Mouse (Mus musculus): ENCODE data around the gene Nptn. TPM values are rescaled to one million over a fixed set of nuclear protein-coding genes. Genes with fewer than 3 reads are reported as not detected.
"Not testable (repeated sequence)": the region's sequence is repeated elsewhere in the genome, so short reads cannot be mapped to it uniquely, and the experiment has no call there.

Nptn gene
- total RNA-seq, 1 experiment from 2014 or later, result 177 TPM

DNA sequence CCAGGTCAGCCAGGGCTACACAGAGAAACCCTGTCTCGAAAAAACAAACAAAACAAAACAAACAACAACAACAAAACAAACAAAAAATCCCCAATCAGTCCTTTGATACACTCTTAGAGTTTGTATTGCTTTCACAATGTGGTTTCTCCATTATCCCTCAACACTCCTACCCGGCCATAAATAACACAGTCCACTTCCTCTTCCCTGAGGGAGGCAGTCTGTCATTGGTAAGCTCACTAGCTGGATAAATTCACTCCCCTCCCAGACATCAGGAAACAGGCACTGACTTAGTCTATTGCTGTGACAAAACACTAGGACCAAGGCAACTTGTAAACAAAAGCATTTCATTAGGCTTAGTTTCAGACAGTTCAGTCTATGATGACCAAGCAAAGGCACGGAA lies 21.8 kb upstream of the Nptn start:
- no peak for DNase-seq

DNA sequence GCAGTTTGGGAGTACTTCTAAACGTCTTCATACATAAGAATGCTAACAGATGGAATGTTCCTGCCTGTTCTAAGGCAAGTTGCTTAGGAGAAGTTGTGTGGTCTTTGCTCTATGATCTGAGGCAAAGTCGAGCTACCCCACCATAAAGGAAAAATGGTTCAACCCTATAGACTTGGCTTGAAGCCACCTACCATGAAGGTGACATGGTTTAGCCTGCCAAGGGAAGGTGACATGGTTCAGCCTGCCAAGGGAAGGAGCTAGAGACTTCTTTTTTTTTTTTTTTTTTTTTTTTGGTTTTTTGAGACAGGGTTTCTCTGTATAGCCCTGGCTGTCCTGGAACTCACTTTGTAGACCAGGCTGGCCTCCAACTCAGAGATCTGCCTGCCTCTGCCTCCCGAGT lies 16.1 kb upstream of the Nptn start:
- DNase-seq, result not testable (repeated sequence)

DNA sequence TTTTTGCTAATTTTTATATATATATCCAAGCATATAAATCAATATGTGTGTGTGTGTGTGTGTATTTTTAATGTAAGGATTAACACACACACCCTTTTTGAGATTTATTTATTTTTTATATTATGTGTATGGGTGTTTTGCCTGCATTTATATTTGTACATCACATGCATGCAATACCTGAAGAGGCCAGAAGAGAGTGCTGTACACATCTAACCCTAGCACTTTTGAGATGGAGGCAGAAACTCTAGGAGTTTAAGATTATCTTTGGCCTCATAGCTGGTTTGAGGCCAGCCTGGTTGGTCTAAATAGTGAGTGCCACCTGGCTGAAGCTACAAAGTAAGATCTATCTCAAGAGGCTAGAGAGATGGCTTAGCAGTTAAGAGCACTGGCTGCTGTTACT lies 14.4 kb upstream of the Nptn start:
- no peak for DNase-seq

DNA sequence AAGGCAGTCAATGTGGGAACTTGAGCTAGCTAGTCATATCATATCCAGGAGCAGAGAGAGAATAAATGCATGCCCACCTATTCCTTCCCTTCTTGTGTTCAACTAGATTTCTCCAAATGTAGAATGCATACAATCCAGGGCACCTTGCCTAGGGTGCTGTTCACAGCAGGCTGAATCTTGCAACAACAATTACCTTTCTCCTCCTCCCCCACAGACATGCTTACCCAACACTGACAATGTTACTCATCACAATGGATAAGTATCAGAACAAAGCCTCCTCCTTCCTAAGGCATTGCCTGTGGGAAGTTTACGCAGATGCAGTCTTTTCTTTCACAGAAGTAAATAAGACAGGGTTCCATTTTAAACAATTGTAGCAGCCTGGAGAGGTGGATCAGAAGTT lies 11.0 kb upstream of the Nptn start:
- no peak for DNase-seq

DNA sequence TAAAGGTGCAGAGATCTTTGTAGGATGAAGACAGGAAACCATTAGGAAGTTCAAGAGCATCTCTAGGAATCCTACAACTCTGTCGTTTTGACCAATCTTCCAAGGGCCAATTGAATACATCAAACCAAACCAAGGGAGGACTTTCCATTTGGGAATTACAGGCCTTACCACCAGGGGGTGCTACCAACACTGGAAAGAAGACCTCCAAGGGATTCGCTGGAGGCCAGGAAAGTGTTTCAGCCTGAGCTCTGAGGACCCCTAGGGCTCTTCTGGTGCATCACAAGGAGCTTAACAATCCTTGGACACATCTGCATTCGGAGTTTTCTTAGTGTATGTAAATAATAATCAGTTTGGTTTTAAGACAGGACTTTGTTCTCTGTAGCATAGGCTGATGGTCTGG lies 3.4 kb upstream of the Nptn start:
- peak; percentile 84 for DNase-seq

DNA sequence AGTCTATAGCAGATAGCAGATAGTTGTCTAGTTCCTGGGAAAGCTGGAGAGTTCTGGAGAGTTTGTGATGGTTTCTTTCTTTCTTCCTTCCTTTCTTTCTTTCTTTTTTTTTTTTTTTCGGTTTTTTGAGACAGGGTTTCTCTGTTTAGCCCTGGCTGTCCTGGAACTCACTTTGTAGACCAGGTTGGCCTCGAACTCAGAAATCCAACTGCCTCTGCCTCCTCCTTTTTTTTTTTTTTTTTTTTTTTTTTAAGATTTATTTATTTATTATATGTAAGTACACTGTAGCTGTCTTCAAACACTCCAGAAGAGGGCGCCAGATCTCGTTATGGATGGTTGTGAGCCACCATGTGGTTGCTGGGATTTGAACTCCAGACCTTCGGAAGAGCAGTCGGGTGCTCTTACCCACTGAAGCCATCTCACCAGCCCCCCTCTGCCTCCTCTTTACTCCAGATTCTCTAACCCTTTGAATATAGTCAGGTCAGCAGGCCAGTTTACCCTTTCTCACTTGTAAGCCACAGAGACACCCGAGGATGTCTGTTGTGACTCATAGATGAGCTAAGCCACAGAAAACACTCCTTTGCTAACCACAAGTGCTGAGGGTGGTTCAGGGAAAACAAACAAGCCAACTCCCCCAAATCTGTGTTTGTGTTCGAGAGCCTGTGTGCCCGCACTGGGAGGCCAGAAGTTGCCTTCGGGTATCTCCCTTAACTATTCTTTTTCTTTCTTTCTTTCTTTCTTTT lies 1.4 kb upstream of the Nptn start:
- DNase-seq, result not testable (repeated sequence)

DNA sequence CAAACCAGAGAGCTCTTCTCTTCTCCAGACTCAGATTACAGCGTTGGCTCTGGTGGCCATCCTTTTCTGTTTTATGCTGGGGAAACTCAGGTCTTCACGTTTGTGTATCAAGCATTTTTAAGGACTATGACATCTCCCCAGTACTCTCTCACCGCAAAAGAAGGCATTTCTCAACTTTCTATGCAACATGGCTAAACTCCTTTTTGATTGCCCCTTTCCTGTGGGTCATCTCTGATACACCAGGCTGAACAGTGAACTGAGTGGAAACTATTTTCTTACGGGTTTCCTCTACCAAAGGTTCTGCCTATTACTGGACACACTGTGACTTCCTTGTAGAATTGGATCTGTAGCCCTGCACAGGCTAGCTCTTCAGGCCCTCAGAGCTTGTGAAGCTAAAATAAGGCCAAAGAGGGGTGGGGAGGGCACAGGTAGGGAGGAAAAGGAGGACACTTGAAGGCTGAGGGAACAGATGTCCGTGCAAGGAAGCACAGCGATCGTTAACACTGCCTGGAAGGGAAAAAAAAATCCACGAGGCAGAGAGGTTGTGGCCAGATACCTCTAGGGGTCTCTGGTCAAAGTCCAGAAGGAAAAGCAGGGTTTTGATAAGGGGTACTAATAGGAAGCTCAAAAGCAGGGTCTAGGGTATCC lies 633 bp upstream of the Nptn start:
- peak; percentile 7 for DNase-seq

DNA sequence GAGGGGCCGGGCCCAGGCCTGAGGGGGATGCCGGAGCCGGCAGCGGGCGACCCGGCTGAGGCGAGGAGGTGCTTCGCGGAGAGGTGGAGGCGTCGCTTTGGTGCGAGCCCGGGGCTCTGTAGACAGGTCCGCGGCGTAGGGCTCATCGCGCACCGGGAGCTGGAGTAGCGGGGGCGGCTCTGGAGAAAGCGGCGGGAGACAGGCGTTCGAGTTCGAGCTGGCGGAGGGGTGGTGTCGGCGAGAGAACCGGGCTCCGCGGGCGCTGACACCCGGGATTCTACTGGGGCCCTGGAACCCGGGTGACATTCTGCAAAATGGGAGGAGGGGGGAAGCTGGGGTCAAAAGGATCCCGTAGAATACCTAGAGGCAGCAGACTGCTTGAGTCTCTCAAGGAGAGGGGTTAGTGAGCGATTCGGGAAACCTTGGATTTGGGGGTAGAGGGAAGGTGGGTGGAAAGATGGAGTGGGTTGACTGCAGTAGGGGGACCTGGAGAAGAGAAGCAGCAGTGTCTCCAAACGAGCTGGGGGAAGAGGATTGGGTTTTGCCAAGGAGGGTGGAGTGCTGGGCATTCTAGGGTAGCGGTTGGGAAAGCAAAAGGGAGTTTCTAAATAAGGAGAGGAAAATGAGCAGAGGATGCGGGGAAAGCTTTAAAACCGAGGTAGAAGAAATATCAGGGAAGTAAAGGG lies 684 bp downstream of the Nptn start:
- peak; percentile 53 for DNase-seq

DNA sequence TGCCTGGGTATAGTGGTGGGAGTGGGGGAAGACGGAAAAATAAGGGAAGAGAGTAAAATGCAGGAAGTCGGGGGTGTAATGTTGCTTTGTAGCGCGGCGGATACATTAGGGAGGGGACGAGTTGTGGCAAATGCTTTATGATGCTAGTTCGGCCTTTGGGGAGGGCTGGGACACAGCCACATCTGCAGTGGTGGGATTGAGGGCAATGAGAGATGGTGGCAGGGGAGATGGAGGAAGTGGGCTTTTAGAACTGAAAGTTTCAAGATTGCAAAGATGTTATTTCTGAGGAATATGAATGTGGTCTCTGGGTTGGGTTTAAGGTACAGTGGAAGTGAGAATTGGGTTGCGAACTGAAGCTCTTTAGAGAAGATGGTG lies 1.2 kb downstream of the Nptn start:
- no peak for DNase-seq

DNA sequence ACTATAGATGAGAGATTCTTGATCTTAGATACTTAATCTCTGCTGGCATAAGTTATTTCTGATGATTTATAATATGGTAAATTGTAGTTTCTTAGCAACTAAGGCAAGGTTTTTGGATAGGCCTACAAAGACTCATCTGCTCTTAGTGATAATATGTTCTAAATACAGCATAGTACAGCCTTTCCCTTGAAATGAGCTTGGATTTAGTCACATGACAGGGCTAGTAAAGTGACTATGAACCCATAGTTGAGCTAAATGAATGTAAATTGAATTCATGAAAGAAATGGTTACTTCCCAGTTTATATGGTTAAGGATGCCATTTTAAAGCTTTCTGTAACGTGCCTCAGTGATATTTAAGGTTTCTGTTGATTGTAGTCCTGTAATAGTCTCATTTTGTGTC lies 2.3 kb downstream of the Nptn start:
- DNase-seq, result no peak

DNA sequence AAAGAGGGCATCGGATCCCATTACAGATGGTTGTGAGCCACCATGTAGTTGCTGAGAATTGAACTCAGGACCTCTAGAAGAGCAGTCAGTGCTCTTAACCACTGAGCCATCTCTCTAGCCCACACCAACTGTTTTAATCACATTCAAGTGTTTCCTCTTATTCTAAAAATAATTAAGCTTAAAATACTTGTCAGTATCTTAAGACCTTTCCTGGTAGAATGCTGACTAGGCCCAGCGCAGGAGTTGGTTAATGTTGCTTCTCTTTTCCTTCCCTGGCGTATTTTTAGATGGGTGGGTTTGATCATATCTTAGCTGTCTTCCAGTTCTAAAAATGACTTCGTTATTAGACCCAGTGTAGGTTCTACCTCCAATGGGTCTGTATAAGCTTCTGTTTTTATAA lies 6.6 kb downstream of the Nptn start:
- DNase-seq, result no peak

DNA sequence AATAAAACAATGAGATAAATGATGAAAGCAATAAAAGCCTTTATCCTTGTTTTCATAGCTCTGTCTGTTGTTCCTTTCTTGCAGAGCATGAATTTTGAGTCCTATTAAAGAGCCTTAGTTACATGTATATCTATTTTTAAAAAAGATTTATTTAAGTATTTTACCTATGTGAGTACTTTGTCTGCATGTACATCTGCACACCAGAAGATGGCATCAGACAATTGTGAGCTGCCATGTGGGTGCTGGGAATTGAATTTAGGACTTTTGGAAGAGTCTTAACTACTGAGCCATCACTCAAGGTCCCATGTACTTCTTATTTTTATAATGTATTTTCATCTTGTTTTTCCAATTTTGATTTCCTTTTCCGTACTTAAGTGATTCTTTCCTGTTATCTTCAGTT lies 13.3 kb downstream of the Nptn start:
- no peak for DNase-seq

DNA sequence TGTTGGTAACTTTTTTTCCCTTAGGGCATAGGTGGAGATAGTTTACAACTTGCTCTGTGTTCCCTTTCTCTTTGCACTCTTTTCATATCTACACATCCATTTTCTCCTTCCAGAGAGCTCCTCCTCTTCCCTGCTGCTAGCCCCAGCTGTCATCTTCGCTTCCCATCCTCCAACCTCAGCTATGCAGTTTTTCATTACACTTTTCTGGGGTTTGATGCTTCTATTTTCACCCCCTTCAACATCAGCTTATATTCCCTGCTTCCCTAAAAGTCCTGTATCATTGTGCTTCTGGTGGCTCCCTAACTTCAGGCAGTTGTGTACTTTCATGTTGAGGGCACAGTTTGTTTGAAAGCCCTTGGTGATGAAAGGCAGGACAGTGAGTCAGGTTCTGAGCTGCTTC lies 31.8 kb downstream of the Nptn start:
- no peak for DNase-seq

DNA sequence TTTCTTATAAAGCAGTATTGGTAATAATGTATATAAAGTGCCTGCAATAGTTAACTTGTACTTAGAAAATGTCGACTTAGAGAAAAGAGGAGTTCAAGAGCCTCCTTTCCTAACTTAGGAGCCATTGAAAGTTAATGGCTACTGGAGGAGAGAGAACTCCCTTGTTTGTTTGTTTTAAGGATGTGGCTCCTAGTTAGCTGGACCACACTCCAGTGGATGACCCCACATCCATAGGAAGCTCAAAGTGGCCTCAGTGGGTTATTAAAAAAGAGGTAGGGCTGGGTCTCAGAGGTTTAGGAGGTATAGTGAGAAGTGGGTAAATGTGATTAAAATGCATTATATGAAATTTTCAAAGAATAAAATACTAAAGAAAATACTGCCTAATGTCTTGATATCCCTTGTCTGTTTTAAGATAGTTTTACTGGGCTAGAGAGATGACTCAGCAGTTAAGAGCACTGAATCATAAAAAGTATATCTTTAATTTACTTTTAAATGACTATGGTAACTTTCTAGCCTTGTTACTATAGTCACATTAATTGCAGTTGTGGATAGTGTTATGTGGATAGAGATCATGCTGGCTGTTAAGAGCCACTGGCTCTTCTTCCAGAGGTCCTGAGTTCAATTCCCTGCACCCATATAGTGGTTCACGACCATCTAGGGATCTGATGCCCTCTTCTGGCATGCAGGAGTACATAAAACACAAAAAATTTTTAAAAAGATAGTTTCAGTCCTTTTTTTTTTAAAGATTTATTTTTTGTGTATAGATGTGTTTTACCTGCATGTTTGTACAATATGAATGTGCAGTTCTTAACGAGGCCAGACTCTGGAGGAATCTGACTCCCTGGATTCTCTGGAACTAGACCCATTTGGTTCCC lies 33.3 kb downstream of the Nptn start:
- no peak for DNase-seq

DNA sequence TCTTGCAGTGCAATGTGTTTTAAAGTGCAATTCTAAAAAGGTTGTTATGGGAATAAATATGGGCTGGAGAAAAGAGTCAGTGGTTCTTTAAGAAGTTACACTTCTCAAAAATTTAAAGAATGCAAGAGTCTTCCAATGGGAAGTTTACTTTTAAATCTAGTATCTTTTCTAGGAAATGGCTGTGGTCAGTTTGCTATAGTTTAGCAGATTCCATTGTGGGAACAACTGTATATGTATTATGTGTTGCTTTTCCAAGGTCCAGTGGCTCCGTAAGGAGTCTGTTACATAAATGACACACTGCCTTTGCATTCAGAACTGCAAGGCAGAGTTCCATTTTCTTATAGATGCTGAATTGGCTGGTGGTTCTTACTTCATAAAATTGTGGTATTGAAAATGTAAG lies 41.0 kb downstream of the Nptn start:
- no peak for DNase-seq

DNA sequence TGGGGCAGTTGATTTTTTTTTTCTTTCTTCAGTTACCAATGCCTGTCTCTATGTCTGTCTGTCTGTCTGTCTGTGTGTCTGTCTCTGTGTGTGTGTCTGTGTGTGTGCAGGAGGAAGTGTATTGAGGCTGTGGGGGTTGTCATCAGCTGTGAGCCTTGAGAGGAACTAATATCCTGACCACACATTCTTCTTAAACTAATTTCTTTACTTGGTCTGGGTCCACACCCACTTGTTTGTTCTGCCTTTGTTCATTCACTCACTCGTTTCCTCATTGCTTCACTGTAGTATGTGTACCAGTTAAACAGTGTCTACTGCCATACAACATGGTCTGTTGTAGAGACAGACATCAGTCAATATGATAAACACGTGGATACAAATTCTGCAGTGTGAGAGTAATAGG lies 45.2 kb downstream of the Nptn start:
- DNase-seq, result no peak

DNA sequence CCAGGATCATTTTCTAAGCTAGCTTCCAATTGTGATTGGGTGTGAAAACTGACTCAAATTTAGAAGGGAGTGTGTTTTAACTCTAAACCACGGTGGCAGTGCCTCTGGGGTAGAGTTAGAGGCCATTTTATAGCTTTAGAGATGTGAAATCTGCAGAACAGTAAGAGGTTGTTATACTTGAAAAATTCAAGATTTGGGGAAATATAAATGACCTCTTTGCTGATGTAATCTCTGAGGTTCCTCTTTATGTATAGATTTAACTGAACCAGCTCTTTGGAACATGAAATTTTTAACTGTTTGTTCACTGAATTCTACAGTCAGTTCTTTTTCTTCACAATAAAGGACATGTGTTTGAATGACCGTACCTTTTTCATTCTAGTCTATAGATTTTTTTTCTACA lies 48.4 kb downstream of the Nptn start:
- no peak for DNase-seq

DNA sequence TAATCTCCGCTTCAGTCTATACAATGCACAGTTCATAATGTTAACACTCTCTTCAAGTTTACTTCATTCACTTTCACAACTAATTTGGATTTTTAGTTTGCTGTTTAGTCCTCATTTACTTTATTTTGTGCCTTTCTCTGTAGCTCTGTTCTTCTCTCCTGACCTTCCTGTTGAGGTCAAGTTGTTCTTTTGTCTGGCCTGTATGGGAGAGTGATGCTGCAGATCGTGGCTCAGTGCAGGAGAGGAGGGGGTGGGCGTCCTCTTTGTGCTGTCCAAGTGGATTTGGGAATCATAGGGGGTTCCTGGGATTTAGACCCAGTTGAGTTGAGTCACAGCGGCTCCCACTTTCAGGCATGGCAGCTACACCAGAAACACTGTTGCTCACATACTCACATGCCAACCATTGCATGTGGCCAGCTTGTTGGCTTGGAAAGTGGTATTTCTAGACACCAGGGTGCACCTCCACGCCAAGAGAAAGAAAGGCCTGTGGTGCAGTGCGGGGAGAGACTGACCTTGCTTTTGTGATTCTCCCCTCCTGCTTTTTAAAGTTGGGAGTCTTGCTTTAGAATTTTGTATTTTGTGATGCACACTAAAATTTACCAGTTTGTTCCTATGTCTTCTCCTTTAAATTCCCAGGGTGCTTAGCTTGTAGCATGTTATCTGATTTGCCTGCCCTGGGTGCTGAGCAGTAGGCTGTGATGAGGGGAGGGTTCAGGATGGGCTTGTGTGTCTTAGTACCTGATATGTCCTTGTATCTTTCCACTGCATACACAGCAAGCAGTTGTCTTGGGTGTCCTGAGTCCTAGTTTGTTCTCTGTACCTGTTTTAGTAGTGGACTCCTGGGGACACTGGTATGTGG lies 66.6 kb downstream of the Nptn start:
- no peak for DNase-seq

DNA sequence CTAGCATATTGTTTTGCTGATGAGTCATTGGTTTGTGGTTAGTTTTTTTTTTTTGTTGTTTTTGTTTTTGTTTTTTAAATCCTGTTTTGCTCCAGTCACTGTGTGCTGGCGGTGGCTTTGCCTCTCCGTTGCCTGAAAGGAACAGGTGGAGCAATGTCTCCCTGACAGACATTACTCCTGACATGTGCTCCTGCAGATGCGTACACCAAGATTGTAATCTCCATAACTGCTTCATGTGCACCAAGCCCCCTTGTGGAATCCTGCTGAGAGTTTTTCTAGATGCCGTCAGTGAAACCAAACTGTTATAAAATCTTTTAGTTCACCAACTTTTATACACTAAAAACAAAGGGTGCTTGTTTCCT lies 67.2 kb downstream of the Nptn start:
- no peak for DNase-seq

DNA sequence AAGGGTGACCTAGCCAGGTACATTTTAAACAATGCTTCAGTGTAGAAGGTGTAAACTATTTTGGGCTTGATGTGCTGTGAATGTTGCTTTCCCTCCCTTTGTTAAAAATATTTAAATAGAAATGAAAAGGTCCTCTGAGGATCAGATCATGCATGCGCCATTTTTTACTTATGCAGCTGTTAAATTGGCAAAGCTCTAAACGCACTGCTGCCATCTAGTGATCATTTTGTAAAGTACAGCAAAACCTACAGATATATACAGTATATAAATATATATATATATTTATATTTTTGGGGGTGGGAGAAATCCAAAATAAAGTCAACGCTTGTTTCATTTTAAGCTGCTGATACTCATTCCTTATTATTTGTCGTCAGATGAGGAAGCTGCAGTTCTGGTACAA lies 70.0 kb downstream of the Nptn start:
- DNase-seq, result no peak

DNA sequence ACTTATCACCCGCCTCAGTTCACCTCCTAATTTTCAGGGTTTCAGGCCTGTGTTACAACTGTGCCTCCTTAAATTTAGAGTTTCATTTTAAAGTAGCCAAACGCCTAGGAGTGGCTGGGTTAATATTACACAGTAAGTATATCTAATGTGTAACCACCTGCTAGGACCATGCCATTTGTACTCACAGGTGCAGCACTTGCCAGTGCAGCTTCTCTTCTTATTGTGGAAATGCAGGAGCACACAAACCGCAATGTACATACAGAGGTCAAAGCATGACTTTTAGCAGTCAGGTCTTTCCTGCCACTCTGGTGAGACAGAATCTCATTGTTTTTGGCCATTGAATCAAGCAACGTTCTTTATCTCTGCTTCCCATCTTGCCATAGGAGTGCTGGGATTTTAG lies 72.5 kb downstream of the Nptn start:
- no peak for DNase-seq

DNA sequence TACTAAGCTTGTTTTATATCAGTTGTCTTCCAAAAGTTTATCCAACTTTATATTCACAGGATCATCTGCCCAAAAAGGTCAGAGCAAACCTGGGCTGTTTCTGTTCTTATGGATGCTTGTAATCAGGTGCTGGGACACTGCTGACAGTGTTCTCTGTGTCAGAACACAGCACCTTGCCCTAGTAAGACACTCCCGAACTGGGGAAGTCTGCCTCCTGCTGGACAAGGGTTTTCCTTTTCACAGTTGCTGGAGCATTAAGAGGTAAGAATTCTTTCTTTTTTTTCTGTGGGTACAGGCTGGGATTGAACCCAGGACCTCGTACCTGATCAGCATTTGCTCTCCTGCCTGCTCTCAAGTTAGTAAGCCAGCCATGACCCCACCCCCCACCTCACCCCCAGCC lies 74.4 kb downstream of the Nptn start:
- DNase-seq, result no peak
